Mouse (Mus musculus) stomach, postnatal 0 days (tissue): Measurements from ENCODE around the gene Arhgap40. TPM values are rescaled to one million over a fixed set of nuclear protein-coding genes. Genes with fewer than 3 reads are reported as not detected.
A peak's percentile ranks its signal among the peaks of the same experiment; 100 is the strongest.

Source experiments
- ATAC-seq: fragments of 200-750 bp; cut with Nextera tagmentation; 2 replicates; pipeline ENCODE4 v1.8.0; 2017; ENCODE audit not compliant: low FRiP score, low TSS enrichment
- DNase-seq: peaks from one replicate; pipeline ENCODE4 v3.0.0-alpha.2; 2016; ENCODE audit warnings: low spot score
- H3K27ac ChIP-seq: fragments of 300-500 bp; sonication (generic); replicated peaks from 2 replicates; pipeline ENCODE4 v1.5.1; 2014; ENCODE audit warnings: mild to moderate bottlenecking, control low read depth
- H3K27me3 ChIP-seq: fragments of 300-500 bp; sonication (generic); 2 replicates; pipeline ENCODE4 v1.6.1; 2014; ENCODE audit warnings: low read length; ENCODE audit not compliant: control insufficient read depth, insufficient read depth
- H3K36me3 ChIP-seq: fragments of 300-500 bp; sonication (generic); 2 replicates; pipeline ENCODE4 v1.6.1; 2014; ENCODE audit warnings: low read length, mixed read lengths; ENCODE audit not compliant: control insufficient read depth, insufficient read depth
- H3K4me1 ChIP-seq: fragments of 300-500 bp; sonication (generic); replicated peaks from 2 replicates; pipeline ENCODE4 v1.6.1; 2014; ENCODE audit warnings: antibody characterized with exemption; ENCODE audit not compliant: control insufficient read depth, insufficient read depth
- H3K4me2 ChIP-seq: fragments of 300-500 bp; sonication (generic); replicated peaks from 2 replicates; pipeline ENCODE4 v1.6.1; 2014; ENCODE audit warnings: low read depth, mild to moderate bottlenecking, control low read depth, moderate library complexity
- H3K4me3 ChIP-seq: fragments of 300-500 bp; sonication (generic); 2 replicates; pipeline ENCODE4 v1.5.1; 2014; ENCODE audit warnings: low read depth, low read length, control low read depth
- H3K9ac ChIP-seq: fragments of 300-500 bp; sonication (generic); 2 replicates; pipeline ENCODE4 v1.6.1; 2014; ENCODE audit warnings: mild to moderate bottlenecking, low read length, control low read depth, mixed read lengths
- H3K9me3 ChIP-seq: fragments of 300-500 bp; sonication (generic); 2 replicates; pipeline ENCODE4 v1.6.1; 2016; ENCODE audit warnings: low read length; ENCODE audit not compliant: control insufficient read depth
- CTCF ChIP-seq: IDR thresholded peaks from 2 replicates; pipeline ENCODE4 v1.5.1; 2016; ENCODE audit warnings: antibody characterized with exemption, low read depth, mild to moderate bottlenecking, moderate library complexity
- EP300 ChIP-seq: optimal IDR thresholded peaks from 2 replicates; pipeline ENCODE3; 2016; ENCODE audit warnings: antibody characterized with exemption
- WGBS: fragments of 180-500 bp; shearing (Covaris S2); extraction: QIAGEN DNeasy Blood & Tissue Kit; methylation state at CpG from one replicate; pipeline ENCODE4 v1.1.7; 2014; 5-methylcytosine and 5-hydroxymethylcytosine counted together
- polyA plus RNA-seq: library from polyadenylated mRNA; unstranded; fragments of >200 nt; fragmentation: Nextera tagmentation; extraction: Ambion mirVana; gene quantifications from 2 replicates; pipeline ENCODE4 v1.2.1, GENCODE M21; 2015

The Arhgap40 gene
- polyA plus RNA-seq, 1 experiment from 2014 or later, result 11.4 TPM

- H3K4me2 ChIP-seq, result no peak overlapping the region
- no peaks in the 10 kb centered on the region for H3K36me3 ChIP-seq
- H3K4me3 ChIP-seq, result no peak overlapping the region
- DNase-seq (no peak), ATAC-seq (no peak)
- no peaks in the 10 kb centered on the region for H3K27me3 ChIP-seq
- 57% methylated on average over 11 of the region's 11 CpGs for WGBS
- H3K4me1 ChIP-seq, result no peaks in the 10 kb centered on the region
- H3K9me3 ChIP-seq, result no peaks in the 10 kb centered on the region
- no peak overlapping the region for H3K9ac ChIP-seq
- TF ChIP-seq EP300 (no peak), CTCF (no peak)
- H3K27ac ChIP-seq, result 0 out of 2 replicates have a peak overlapping the region, but pooled peaks have one; percentile 18
Measured at GRCm38 (mm10) chr2:158519071-158519470, 6.5 kb downstream of the Arhgap40 start.

GRCm38 (mm10) chr2:158519800-158520199 lies 7.2 kb downstream of the Arhgap40 start:
- no peaks in the 10 kb centered on the region for H3K36me3 ChIP-seq
- no peak overlapping the region for H3K27ac ChIP-seq
- 75% methylated on average over 6 of the region's 6 CpGs for WGBS
- no peak overlapping the region for H3K9ac ChIP-seq
- DNase-seq, result no peak
- TF ChIP-seq CTCF (no peak), EP300 (no peak)
- no peak for ATAC-seq
- no peaks in the 10 kb centered on the region for H3K4me1 ChIP-seq
- no peaks in the 10 kb centered on the region for H3K9me3 ChIP-seq
- no peak overlapping the region for H3K4me2 ChIP-seq
- no peak overlapping the region for H3K4me3 ChIP-seq
- no peaks in the 10 kb centered on the region for H3K27me3 ChIP-seq

DNA sequence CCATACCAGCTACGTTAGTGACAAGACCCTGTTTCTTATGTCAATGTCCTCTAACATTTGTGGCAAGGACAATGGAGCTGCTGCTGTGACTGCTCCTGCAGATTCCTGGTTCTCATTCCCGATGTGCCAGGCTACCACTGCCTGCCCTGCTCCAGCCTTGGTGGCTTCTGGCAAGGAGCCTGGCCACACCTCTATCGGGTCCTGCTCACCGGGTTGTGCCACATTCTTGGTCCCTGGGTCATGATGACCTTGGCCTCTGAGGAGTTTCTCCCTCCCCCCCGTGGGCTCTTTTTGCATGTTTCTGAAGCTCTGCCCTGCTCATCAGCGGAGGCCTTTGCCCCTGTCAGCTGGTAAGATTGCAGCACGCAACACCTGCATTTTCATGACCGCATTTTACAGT lies 10.5 kb downstream of the Arhgap40 start:
- DNase-seq (peak; percentile 63), ATAC-seq (peak; percentile 63)
- H3K4me2 ChIP-seq, result no peak overlapping the region
- no peaks in the 10 kb centered on the region for H3K36me3 ChIP-seq
- no peak for TF ChIP-seq CTCF
- TF ChIP-seq EP300, result no peak
- H3K9me3 ChIP-seq, result no peaks in the 10 kb centered on the region
- no peaks in the 10 kb centered on the region for H3K4me1 ChIP-seq
- WGBS, result 63% methylated on average over 8 of the region's 8 CpGs
- peak overlapping the region; percentile 36; the same call in 1 of the 2 replicates for H3K27ac ChIP-seq
- H3K27me3 ChIP-seq, result no peaks in the 10 kb centered on the region
- no peak overlapping the region for H3K4me3 ChIP-seq
- H3K9ac ChIP-seq, result no peak overlapping the region

- Histone ChIP-seq H3K9ac (no peak overlapping the region), H3K36me3 (no peaks in the 10 kb centered on the region), H3K9me3 (no peaks in the 10 kb centered on the region), H3K27ac (no peak overlapping the region), H3K4me2 (no peak overlapping the region), H3K4me3 (no peak overlapping the region), H3K27me3 (no peaks in the 10 kb centered on the region), H3K4me1 (no peaks in the 10 kb centered on the region)
- ATAC-seq (no peak), DNase-seq (no peak)
- TF ChIP-seq CTCF (no peak), EP300 (no peak)
- 75% methylated on average over 16 of the region's 16 CpGs for WGBS
Measured at GRCm38 (mm10) chr2:158524129-158524860, 11.7 kb downstream of the Arhgap40 start.

- no peak overlapping the region for H3K9ac ChIP-seq
- H3K4me2 ChIP-seq, result no peak overlapping the region
- WGBS, result 1% methylated on average over 4 of the region's 4 CpGs
- H3K27me3 ChIP-seq, result no peaks in the 10 kb centered on the region
- ATAC-seq (peak; percentile 49; the same call in 1 of the 2 replicates), DNase-seq (peak; percentile 66)
- H3K4me3 ChIP-seq, result no peak overlapping the region
- TF ChIP-seq EP300, result no peak
- peak; percentile 85 for TF ChIP-seq CTCF
- H3K27ac ChIP-seq, result no peak overlapping the region
- no peaks in the 10 kb centered on the region for H3K9me3 ChIP-seq
- no peaks in the 10 kb centered on the region for H3K4me1 ChIP-seq
- H3K36me3 ChIP-seq, result no peaks in the 10 kb centered on the region
Measured at GRCm38 (mm10) chr2:158534090-158534489, 21.5 kb downstream of the Arhgap40 start.

GRCm38 (mm10) chr2:158534559-158534958 lies 22.0 kb downstream of the Arhgap40 start:
- H3K4me3 ChIP-seq, result no peak overlapping the region
- TF ChIP-seq CTCF (no peak), EP300 (no peak)

More at GRCm38 (mm10) chr2:158534559-158534958, 22.0 kb downstream of the Arhgap40 start:
- ATAC-seq, result 0 out of 2 replicates have a peak, but pooled peaks have one; percentile 21
- no peak overlapping the region for H3K27ac ChIP-seq
- 86% methylated on average over 8 of the region's 8 CpGs for WGBS
- H3K4me1 ChIP-seq, result no peaks in the 10 kb centered on the region
- no peaks in the 10 kb centered on the region for H3K36me3 ChIP-seq
- no peak overlapping the region for H3K9ac ChIP-seq
- no peaks in the 10 kb centered on the region for H3K9me3 ChIP-seq
- DNase-seq, result no peak
- H3K27me3 ChIP-seq, result no peaks in the 10 kb centered on the region
- no peak overlapping the region for H3K4me2 ChIP-seq
